In the genomic region with DNA sequence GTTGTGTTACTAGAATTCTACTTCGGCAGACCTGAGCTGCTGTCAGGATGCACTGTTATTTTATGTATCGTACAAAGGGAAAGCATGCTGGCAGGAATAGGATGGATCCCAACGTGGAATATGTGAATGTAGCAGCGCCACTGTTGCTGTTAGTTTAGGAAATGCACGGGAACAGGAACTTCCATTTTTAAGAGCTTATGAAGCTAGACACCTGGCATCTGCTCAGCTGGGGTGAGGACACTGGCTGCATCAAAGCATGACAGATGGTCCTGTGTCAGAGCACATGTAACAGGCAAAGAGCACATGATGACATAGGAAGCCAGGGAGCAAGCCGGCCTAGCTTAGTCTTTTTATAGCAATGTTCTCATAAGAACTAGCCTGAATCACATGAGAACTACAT, we compare ENCODE assay signal across 14 mouse cellular contexts. TPM values are rescaled to one million over a fixed set of nuclear protein-coding genes. Genes with fewer than 3 reads are reported as not detected.
DNase-seq lines count a peak whose midpoint lies in the region; TF ChIP-seq lines count a peak whose summit lies in the region.
"Had no signal": no experiment of that assay in that cellular context is flagged by ENCODE, and none has a peak within 500 bp of the region (broad histone marks: within the 10 kb centered on the region; RNA-seq: fewer than 3 reads in every experiment).

No protein-coding gene starts in this region.

- peak overlapping the region; percentile 11 for H3K27ac ChIP-seq in layer of hippocampus, adult 2 months
- H3K27ac ChIP-seq: embryonic facial prominence, embryonic 15.5 days; lung, embryonic 15.5 days had no signal

- H3K79me2 ChIP-seq in myocyte (ENCODE audit: control insufficient read depth, insufficient read depth): peaks cover 7% of the 10 kb centered on the region

- no peak overlapping the region for H3K4me3 ChIP-seq in layer of hippocampus, adult 2 months
- no peak overlapping the region for H3K4me3 ChIP-seq in myocyte
- H3K4me3 ChIP-seq: embryonic facial prominence, embryonic 15.5 days; lung, embryonic 15.5 days had no signal

- H3K4me2 ChIP-seq in myocyte (ENCODE audit: low read depth): no peak overlapping the region
- H3K4me2 ChIP-seq: embryonic facial prominence, embryonic 15.5 days; liver, embryonic 11.5 days; lung, embryonic 15.5 days had no signal

- no peaks in the 10 kb centered on the region for H3K27me3 ChIP-seq in myocyte (ENCODE audit: control insufficient read depth, insufficient read depth, insufficient read length)
- H3K27me3 ChIP-seq: embryonic facial prominence, embryonic 15.5 days; lung, embryonic 15.5 days had no signal

- H3K36me3 ChIP-seq in myocyte (ENCODE audit: control insufficient read depth, insufficient read depth): no peaks in the 10 kb centered on the region
- H3K36me3 ChIP-seq: embryonic facial prominence, embryonic 15.5 days; lung, embryonic 15.5 days had no signal

- no peak overlapping the region for H3ac ChIP-seq in myocyte (ENCODE audit: control insufficient read depth, insufficient read length)

- no peak for TF ChIP-seq CTCF in layer of hippocampus, adult 2 months (conservative IDR thresholded peaks at IDR 0.05)

- peak; percentile 42 to 48 for DNase-seq in cerebellum, postnatal 25 days
- DNase-seq in cerebellum, postnatal 4 days (ENCODE audit: low spot score in 2 of 2): no peak
- DNase-seq in layer of hippocampus, adult 2 months (ENCODE audit: low spot score in 2 of 2): no peak
- DNase-seq in layer of hippocampus, adult 9-10 months (ENCODE audit: low spot score): no peak
- DNase-seq in thymus, postnatal 10 days (ENCODE audit: low spot score in 2 of 2): peak; percentile 35 to 44
- DNase-seq in kidney, postnatal 10 days: no peak
- no peak for DNase-seq in embryo, embryonic 9.5 days (ENCODE audit: extremely low spot score)
- DNase-seq: adrenal gland, adult 2 months; midbrain, embryonic 14.5 days; right cerebral cortex, postnatal 4 days had no signal

- TF ChIP-seq POLR2A in myocyte (IDR thresholded peaks at IDR 0.05; ENCODE audit: insufficient read length, low read depth): no peak

TF ChIP-seq in myocyte, 11 proteins besides CTCF, POLR2A, EP300 and RAD21:
- TF ChIP-seq MYOG (IDR thresholded peaks at IDR 0.05; ENCODE audit: control insufficient read depth in 1 of 3, insufficient read depth in 1 of 3, insufficient read length in 2 of 3, low read depth in 2 of 3): peak in 1 of 3 experiments; percentile 26
- no peak for TF ChIP-seq E2F4 (IDR thresholded peaks at IDR 0.05; ENCODE audit: insufficient read depth)
- TF ChIP-seq TCF3 (IDR thresholded peaks at IDR 0.05; ENCODE audit: insufficient read length, low read depth): no peak
- no peak for TF ChIP-seq SRF (IDR thresholded peaks at IDR 0.05; ENCODE audit: control insufficient read depth, insufficient read length, low read depth)
- peak in 2 of 3 experiments; percentile 9 to 24 for TF ChIP-seq MYOD1 (IDR thresholded peaks at IDR 0.05; ENCODE audit: control insufficient read depth in 1 of 3, insufficient read length in 2 of 3, low read depth in 2 of 3)
- no peak for TF ChIP-seq POLR2AphosphoS2 (IDR thresholded peaks at IDR 0.05; ENCODE audit: insufficient read length, low read depth)
- TF ChIP-seq TCF12 (IDR thresholded peaks at IDR 0.05; ENCODE audit: insufficient read depth, poor library complexity, severe bottlenecking): no peak
- TF ChIP-seq CEBPB (IDR thresholded peaks at IDR 0.05; ENCODE audit: insufficient read depth, poor library complexity, severe bottlenecking): no peak
- no peak for TF ChIP-seq USF1 (IDR thresholded peaks at IDR 0.05; ENCODE audit: low read depth)
- no peak for TF ChIP-seq REST (IDR thresholded peaks at IDR 0.05; ENCODE audit: insufficient read depth, insufficient read length)
- TF ChIP-seq MAX (IDR thresholded peaks at IDR 0.05; ENCODE audit: low read depth): no peak

RNA-seq across cellular contexts. Expression of gene Xpr1, which starts 22.4 kb away (rescaled TPM):
- 10 to 100 TPM; 91.0 to 94.0 TPM for total RNA-seq in layer of hippocampus, adult 2 months (2021)
- 8.7 TPM for polyA plus RNA-seq in myocyte (2012; fragmentation: generic; extraction: Trizol)

Comparison
In these comparisons a context has a peak if more than half of its experiments do, and no peak if none do; other contexts are left out.
1. DNase-seq: peak in cerebellum, postnatal 25 days (2 of 2) and thymus, postnatal 10 days (2 of 2); none in cerebellum, postnatal 4 days (0 of 2), layer of hippocampus, adult 2 months (0 of 2), layer of hippocampus, adult 9-10 months (single experiment), kidney, postnatal 10 days (single experiment) and embryo, embryonic 9.5 days (single experiment).